Mouse (Mus musculus) spleen, postnatal 10 days (tissue): ENCODE measurements around the gene Tmc5.

Source experiments
- DNase-seq, 2 experiments: peaks; one replicate each; pipeline ENCODE4 v3.0.0; 2021 to 2022; ENCODE audit warnings: low spot score in 2 of 2

Gene Tmc5

GRCm38 (mm10) chr7:118611185-118611749 lies 14.2 kb downstream of the Tmc5 start:
- DNase-seq = no peak

DNA sequence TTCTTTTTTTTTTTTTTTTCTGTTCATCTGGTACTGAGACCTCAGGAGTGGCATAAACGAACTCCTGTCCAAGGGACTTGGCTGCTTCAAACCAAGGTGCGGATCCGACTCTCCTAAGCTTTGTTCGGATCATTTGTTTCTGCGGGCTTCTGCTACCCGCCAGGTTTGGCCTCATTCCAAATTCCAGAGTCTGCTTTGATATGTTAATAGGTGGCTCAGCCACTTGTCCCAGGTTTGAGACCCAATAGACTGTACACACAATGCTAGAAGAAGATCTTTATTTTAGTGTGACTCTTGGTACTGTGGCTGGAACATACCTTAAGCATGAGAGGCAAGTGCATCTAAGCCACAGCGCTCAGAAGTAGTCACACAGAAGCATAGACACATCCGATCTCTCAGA lies 14.8 kb downstream of the Tmc5 start:
- no peak for DNase-seq

DNA sequence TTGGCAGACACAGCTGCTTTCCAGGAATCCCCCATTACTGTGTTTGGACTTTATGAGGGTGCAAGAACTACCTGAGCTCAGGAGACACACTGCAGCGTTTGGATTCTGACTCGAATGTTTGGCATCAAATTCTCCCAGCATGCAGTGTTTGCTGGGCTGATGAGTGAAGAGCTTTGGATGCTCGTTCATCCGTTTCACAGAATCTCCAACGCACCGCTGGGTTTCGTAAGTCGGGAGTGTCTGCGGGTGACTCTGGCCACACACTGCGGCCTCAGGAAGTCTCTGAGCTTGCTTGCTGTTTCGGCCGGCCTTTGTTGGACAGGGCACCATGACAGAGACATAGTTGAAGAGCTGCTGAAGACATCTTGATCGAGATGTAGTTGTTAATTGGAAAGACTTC lies 17.0 kb downstream of the Tmc5 start:
- no peak for DNase-seq

- DNase-seq = no peak
These were observed 21.0 kb downstream of the Tmc5 start for GRCm38 (mm10) chr7:118618104-118618503.

DNA sequence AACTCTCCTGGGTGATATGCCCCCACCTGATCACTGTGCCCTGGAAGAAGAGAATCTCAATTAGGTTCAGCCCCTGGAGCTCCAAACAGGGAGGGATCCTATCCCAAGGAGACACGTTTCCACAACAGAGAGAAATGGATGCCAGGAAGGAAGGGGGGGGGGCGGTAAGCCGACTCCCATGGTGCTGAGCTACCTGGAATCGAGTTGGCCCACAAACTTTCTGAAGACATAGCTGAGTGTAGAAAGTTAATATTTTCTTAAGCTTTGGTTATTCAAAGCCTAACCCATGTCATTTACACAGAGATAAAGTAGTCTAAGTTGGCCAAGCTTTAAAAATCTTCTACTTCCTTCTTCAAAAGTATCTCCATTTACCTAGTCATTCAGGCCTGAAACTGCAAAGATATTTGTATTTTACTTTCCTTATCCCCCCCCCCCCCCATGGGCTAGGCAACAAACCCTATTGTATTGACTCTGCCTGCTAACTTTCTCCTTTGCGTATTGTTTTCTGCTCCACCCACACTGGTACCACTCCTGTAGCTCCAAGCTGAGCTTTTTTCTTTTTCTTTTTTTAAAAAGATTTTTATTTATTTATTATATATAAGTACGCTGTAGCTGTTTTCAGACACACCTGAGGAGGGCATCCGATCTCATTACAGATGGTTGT lies 23.3 kb downstream of the Tmc5 start:
- no peak for DNase-seq

- no peak for DNase-seq
These were observed 24.0 kb downstream of the Tmc5 start for GRCm38 (mm10) chr7:118621094-118621493.

DNA sequence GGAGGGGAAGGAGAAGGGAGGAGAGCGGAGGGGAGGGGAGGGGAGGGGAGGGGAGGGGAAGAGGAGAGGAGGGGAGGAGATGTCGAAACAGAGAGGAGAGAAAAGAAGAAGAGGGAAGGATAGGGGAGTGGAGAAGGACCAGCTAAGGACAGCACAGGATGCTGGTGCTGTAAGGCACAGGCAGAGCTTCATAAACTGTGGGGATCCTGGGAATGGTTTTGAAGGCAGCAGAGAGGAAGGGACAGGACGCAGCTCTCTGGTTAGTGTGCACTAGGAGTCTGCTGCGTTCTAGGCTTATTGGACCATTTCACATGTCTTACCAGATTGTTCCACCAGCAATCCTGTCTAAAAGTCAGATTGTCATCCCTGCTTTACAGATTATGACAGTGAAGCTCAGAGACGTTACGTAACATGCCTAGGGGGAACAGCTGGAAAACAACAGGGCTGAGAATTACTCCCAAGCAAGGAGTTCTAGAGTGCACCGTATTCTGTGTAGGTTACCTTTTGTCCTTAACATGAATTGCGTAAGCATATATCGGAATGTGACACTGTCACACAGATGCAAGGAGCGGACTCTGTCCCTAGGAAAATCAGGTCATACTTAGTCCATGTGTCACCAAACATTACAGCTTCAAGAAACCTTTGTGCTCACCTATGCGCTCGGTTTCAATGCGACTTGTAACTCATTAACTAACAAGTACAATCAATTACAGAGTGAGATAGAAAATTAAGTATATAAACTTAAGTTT lies 30.6 kb downstream of the Tmc5 start:
- DNase-seq = no peak

- DNase-seq = no peak
These were observed 36.0 kb downstream of the Tmc5 start for GRCm38 (mm10) chr7:118633094-118633493.

DNA sequence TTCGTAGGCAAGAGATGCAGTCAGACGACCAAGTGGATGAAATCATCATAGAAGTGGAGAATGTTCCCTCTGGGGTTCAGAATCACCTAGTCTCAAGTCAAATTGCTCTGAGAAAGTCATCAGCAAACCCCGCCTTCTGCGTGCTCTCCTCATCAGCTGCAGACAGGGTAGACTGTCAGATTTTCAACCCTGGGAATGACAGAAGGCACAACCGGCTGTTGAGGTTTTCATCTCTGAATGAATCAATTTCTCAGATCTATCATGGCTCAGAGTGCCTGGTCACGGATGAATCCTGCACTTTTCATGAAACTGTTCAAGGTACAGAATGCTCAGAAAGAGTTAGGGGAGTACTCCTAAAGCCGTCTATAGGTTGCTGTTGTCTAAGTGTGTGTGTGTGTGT lies 36.9 kb downstream of the Tmc5 start:
- DNase-seq = no peak

DNA sequence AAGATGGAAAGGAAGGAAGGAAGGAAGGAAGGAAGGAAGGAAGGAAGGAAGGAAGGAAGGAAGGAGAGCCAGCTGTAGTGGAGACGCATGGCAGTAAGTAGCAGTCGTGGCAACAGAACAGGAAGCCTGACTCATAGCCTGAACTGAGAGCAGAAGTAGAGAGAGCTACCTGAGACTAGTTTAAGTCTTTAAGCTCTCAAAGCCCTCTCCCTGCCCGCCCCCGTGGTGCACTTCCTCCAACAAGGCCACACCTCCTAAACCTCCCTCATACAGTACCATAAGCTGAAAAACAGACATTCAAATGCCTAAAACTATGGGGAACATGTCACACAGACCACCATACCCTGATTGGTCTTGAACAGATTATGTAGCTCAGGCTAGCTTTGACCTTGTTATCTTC lies 40.4 kb downstream of the Tmc5 start:
- DNase-seq = peak in 1 of 2 experiments; percentile 21

DNA sequence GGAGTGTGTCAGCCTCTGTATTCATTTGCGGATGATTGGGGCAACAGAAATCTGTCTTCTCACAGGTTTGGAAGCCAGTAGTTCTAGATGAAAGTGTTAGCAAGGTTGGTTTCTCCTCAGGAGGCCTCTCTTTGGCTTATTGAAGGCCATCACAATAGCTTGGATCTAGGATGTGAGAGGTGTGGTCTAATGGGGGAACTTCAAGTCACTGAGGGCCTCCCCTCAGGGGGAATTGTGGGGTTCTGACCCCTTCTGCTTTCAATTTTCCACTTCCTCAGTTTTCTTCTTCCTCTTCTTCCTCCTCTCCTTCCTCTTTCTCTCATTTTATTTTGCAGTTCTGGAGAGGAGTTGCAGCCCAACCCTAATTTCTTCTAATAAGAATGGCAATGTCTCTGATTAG lies 49.1 kb downstream of the Tmc5 start:
- DNase-seq = no peak

- DNase-seq = no peak
These were observed 52.2 kb downstream of the Tmc5 start for GRCm38 (mm10) chr7:118649328-118649727.

- DNase-seq = no peak
These were observed 53.0 kb downstream of the Tmc5 start for GRCm38 (mm10) chr7:118650119-118650518.

GRCm38 (mm10) chr7:118650891-118651290 lies 53.8 kb downstream of the Tmc5 start:
- no peak for DNase-seq

DNA sequence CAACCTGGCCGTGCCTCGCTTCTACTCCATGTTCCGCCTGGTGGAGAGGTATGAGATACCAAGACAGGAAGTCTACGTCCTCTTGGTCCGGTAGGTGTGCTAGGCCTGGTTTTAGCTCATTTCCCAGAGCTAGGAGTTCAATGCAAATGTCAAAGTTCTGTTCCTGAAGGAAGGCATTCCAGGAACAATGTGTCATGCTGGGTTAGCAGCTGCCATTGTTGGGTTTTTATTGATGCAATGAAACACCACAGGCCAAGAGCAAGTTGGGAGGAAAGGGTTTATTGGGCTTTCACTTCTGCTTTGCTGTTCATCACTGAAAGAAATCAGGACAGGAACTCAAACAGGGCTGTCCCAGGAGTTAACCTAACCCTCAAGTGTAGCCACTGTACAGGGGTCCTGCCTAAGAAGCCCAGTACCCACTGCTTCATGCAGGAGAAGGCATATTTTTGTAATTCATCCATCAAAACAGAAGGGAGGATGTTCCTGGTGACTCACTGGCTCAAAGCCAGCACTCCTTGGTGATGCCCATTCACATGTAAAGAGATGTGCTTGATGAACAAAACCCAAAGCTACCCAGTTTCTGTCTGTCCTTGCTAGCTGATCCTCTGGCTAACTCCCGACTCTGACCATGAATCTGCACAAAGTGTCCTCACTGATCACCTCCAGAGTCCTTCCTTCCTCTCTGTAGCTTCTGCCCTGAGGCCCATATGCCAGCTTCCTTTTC lies 55.6 kb downstream of the Tmc5 start:
- no peak for DNase-seq

DNA sequence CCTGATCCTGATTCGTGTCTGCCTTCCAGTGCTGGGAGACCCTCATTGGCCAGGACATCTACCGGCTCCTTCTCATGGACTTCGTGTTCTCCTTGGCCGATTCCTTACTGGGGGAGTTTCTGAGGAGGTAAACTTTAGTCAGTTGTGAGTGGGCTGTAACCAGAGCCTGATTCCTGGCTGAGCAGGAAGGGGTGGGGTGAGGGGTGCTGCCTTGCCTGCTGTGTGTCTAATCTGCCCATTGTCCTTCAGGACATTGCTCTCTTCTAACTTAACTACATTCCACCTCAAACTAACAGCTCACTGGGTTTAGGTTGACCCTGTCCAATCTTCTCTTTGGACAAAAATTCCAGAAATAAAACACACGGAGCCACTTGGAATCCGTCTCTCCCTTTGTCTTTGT lies 59.6 kb downstream of the Tmc5 start:
- DNase-seq = no peak

DNA sequence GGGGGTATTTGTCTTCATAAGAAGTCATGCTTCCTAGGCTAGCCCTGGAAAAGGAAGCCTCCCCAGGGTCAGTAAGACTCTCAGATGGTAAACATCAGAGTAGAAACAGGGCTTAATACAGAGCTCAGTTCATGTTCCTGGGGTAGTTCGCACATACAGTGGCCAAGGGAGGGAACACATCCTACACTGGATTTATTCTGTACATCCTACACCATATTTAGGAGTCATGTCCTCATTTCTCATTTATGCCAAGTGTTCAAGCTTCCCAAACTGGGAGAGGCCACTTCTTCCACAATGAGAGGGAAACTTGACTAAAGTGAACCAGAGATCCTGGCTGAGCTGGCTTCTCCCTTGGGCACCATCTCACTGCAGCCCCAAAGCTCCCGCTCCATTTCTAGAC lies 70.7 kb downstream of the Tmc5 start:
- DNase-seq = no peak

GRCm38 (mm10) chr7:118670142-118670541 lies 73.0 kb downstream of the Tmc5 start:
- DNase-seq = no peak

GRCm38 (mm10) chr7:118676826-118677225 lies 79.7 kb downstream of the Tmc5 start:
- DNase-seq = no peak

- peak; percentile 40 to 77 for DNase-seq
These were observed 91.1 kb downstream of the Tmc5 start for GRCm38 (mm10) chr7:118688199-118688598.

DNA sequence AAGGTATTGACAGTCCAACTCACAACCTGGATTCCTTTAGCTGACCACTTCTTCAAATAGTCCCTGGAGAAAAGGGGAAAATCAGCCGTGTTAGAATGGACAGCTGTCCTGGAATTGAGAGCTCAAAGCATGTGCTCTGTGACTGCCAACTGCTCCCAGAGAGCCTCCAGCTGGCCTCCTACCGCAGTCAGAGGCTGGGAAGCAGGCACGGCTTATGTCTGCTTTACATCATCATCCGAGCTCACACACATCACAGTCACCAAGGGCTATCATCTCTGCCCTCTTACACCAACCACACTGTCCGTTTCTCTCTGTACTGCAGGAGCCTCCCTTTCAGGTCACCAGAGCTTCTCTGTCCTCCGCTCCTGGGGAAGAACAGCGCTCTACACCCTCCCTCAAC lies 92.0 kb downstream of the Tmc5 start:
- DNase-seq = no peak

GRCm38 (mm10) chr7:118691287-118691686 lies 94.2 kb downstream of the Tmc5 start:
- DNase-seq = no peak

DNA sequence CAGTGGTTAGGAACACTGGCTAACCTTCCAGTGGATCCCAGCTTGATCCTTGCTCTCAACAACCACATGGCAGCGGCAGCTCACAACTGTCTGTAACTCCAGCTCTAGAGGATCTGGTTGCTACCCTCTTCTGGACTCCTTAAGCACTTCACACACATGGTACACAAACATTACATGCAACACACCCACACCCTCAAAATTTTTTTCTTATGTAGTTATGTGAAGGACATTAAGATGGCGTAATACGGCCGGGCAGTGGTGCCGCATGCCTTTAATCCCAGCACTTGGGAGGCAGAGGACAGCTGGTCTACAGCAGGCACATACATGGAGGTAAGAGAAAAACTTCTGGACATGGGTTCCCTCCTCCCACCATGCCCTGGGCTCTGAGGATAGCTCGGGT lies 99.0 kb downstream of the Tmc5 start:
- no peak for DNase-seq
